7 mouse cellular contexts compared by ENCODE assay signal in genomic region chr10:84420589-84420988, GRCm38 (mm10).
"Had no signal": no experiment of that assay in that cellular context is flagged by ENCODE, and none has a peak within 500 bp of the region (broad histone marks: within the 10 kb centered on the region; RNA-seq: fewer than 3 reads in every experiment).

No protein-coding gene starts in this region.

- DNase-seq: kidney, postnatal 25 days; liver; liver, embryonic 13.5 days; liver, postnatal 0 days; lung, postnatal 14 days; thymus, postnatal 4 days had no signal

- ATAC-seq: liver, postnatal 0 days; midbrain, embryonic 16.5 days had no signal
